Mouse (Mus musculus) ES-Bruce4 (cell line): ENCODE data around the gene Ston2.

Experiments used
- CTCF ChIP-seq: IDR thresholded peaks from one replicate; pipeline ENCODE4 v1.8.1; 2011; ENCODE audit warnings: low read depth, low read length
- EP300 ChIP-seq: IDR thresholded peaks from 2 replicates; pipeline ENCODE4 v1.6.1; 2011; ENCODE audit warnings: low read depth, low read length; ENCODE audit not compliant: insufficient read depth
- POLR2A ChIP-seq: IDR thresholded peaks from one replicate; pipeline ENCODE4 v1.8.1; 2011; ENCODE audit warnings: low read length; ENCODE audit not compliant: insufficient read depth

DNA sequence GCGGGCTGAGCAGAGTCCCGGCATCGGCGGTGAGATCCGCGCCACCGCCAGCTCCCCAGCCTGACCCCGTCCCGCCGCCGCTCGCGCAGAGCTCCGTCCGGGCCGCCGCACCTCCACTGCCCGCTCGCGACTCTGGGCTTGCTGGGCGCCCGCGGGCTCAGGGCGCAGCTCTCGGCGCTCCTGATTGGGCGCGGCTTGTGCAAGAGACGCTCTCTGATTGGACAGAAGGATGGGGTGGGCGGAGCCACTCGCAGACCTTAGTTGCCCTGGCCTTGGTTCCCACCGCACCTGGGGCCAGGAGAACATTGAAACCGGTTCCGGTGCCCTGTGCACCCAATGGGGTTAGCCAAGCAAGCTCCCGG is 9.2 kb downstream of the Ston2 start:
- TF ChIP-seq EP300: no peak
- TF ChIP-seq CTCF: no peak
- peak; percentile 19 for TF ChIP-seq POLR2A
